Mouse (Mus musculus): ENCODE results near the gene Zmynd8.

DNA sequence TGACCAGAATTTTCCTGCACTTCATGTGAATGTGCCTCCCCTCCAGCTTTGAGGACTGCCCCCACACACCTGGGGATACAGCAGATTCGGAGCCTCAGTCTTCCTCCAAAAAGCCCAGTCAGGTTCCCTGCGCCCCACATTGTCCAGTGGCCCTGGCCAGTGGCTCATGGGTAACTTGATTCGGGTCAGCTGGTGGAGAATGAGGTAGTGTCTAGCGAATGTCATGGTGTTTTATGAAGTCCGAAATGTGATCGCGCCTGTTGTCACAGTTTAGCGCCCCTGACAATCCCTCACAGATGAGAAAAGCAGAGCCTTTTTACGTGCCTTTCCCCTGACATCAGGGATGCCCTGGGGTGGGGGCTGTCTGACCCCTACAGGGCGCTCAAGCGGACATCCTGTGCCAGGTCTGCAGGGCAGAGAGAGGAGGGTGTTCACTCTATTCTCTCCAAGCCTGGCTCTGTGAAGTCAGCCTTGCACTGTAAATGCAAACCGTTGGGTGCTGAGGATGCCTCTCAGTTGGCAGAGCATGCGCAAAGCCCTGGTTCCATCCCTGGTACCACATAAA lies 139.3 kb downstream of the Zmynd8 start:
- TF ChIP-seq CTCF (conservative IDR thresholded peaks at IDR 0.05; ENCODE audit: insufficient read depth, insufficient read length, low read depth, low read length) (no peak), POLR2A (IDR thresholded peaks at IDR 0.05; ENCODE audit: low read depth, low read length) (no peak)
